Mouse (Mus musculus): ENCODE results near the gene Kalrn.

Gene Kalrn

GRCm38 (mm10) chr16:34184721-34185120 lies 388.6 kb downstream of the Kalrn start:
- WGBS: 60% methylated on average over 3 of the region's 3 CpGs

DNA sequence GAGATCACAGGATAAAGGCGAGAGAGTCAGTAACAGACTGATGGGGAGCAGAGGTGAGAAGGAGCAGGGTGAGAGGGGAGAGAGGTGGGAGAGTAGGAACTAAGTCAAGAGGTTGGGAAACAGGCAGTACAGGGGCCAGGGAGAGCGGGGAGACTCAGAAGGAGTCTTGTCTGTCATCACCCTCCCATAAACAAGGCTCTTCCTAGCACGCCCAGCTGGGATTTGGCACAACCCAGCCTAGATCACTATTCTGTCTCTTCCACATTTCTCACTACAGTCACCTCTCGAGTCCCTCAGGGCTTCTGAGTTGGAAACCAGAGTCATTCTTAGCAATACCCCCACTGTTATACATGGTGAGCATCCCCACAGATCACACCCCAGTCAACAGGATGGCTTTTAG lies 390.1 kb downstream of the Kalrn start:
- WGBS: 62% methylated on average over 4 of the region's 4 CpGs

DNA sequence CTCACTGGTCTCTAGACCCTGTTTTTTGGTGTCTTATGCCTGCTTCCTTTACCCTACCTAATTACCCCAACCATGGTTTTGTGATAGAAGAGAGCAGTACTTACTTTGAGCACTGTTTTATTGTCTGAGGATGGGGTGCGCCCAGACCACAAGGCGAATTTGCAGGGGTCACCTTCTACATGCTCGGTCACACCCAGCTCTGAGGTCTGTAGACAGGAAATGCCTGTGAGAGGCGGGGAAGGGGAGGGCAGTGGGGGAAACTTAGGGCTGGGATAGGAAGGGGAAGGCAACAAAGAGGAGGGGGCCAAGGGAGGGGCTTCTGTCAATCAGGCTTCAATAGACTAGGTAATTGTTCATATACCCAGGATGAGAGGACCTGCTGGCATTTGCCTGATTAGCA lies 397.7 kb downstream of the Kalrn start:
- 92% methylated on average over 4 of the region's 4 CpGs for WGBS

DNA sequence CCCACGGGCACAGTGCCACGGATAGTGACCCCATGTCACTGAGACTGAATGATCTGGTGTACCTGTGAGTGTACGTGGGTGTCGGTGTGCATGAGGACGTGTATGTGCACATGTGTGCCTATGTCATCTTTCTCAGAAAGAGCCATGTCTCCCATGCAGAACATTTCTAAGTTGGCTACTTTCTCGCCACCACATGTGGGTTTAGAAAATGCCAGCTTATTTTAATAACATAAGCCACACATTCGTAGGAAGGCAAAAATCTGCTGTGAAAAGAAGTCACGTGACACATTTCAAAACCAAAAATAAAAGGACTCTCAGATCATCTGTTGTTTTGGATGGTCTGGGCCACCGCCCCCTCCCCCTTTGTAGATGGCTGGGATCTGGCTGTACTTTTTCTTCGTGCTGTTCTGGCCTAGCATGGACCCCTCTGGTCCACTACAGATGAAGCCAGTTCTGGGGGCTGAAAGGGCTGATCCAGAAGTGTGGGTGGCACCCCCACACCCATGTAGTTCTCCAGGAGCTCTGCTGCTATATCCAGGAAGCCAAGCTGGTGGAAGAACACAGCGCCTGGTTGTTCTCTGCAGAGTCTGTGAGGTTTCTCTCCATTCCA lies 400.7 kb downstream of the Kalrn start:
- WGBS: 54% methylated on average over 11 of the region's 11 CpGs

DNA sequence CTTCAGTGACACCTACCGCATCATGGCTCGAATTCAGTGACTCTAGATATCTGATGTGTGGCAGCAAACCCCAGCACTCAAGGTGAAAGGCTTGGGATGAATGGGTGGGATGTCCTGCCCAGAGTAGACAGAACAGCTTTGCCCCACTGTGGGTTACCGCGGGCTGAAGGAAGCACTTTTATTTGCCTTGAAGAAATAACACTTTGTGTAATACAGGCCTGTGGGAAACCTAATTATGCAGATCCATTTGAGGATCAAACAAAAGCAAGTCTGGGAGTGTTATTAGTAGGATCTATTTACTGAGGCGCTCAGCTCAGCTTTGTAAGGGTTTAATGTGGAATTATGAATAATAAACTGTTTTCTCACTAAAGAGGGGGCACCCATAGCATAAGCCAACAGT lies 406.3 kb downstream of the Kalrn start:
- 33% methylated on average over 5 of the region's 5 CpGs for WGBS

- WGBS: 38% methylated on average over 9 of the region's 9 CpGs
Measured at GRCm38 (mm10) chr16:34163086-34163485, 410.2 kb downstream of the Kalrn start.

DNA sequence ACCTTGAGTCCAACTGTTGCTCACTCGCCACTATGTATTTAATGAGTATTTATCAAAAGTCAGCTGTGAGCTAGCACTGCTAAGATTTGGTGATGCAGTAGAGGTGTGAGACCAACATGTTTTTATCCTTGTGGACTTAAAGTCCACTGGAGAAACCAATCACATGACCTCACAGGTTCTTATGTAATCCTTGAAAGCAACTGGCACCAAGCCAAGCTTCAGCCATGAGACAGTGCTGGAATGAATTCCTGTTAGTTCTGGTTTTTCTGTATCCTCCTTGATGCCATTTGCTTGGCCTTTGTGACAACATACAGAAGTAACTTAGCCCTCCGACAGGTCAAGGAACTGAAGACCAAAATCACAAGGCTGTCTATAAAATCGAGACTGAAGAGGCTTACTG lies 413.8 kb downstream of the Kalrn start:
- WGBS: 85% methylated on average over 3 of the region's 3 CpGs

- 50% methylated on average over 4 of the region's 4 CpGs for WGBS
Measured at GRCm38 (mm10) chr16:34157386-34158135, 415.8 kb downstream of the Kalrn start.

GRCm38 (mm10) chr16:34155696-34156095 lies 417.6 kb downstream of the Kalrn start:
- 52% methylated on average over 3 of the region's 3 CpGs for WGBS

- WGBS: 69% methylated on average over 3 of the region's 3 CpGs
Measured at GRCm38 (mm10) chr16:34154903-34155302, 418.4 kb downstream of the Kalrn start.

GRCm38 (mm10) chr16:34151528-34152071 lies 421.7 kb downstream of the Kalrn start:
- WGBS: 62% methylated on average over 3 of the region's 3 CpGs

GRCm38 (mm10) chr16:34141670-34142069 lies 431.7 kb downstream of the Kalrn start:
- WGBS: 61% methylated on average over 8 of the region's 8 CpGs

DNA sequence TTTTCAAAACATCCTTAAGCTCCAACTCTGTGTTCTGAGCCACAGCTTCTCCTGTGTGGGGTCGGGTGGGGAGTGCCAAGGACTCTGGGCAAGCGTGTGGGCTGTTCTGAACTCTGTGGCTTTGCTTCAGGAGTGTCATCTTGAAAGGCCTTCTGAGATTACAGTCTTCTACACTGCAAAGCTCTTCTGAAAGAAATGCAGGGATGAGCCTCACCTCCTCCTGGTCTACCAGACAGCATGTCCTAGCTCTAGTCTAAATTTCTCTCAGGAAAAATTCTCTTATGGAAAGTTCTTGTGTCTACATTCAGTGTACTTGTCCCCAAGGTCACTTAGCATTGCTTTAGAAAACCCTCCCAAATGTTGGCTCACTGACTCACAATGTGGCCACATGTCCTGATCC lies 438.3 kb downstream of the Kalrn start:
- 56% methylated on average over 2 of the region's 2 CpGs for WGBS

- WGBS: 45% methylated on average over 3 of the region's 3 CpGs
Measured at GRCm38 (mm10) chr16:34134628-34135027, 438.7 kb downstream of the Kalrn start.

DNA sequence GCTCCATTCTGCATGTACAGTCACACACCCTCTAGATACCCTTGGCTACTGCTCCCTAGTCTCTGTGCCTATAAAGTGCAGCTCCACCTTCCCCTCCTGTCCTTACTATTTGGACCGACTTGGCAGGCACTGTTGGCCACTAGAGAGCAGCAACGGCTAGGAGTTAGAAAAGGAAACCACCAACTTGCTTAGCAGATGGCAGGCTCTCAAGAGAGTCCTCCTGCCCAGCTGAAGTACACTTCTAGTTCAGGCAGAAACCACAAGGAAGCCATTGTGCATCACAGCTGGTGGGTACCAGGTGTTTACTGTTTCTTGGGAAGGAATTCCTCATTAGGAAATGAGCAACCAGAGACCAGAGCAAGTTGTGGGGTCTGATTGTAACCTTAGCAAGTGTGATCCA lies 447.7 kb downstream of the Kalrn start:
- WGBS: 0% methylated on average over 2 of the region's 2 CpGs

DNA sequence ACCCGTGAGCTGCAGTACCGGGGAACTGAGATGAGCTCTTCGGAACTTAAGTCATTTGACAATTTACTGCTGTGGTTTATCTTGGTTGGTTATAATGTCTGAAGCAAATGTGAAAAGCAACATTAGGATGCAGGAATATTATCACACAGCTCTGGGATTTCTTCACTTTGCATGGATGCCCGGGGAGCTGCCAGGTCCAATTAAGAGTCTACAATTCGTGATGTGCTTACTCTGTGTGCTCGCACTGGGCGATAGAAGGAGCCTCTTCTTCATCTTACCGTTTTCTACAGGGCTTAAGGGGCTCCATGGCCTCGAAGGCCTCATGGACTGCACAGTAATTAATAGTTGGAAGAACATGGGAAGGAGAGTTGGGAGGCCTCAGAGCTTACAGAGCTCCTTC lies 450.8 kb downstream of the Kalrn start:
- WGBS: 69% methylated on average over 9 of the region's 9 CpGs

- 57% methylated on average over 7 of the region's 7 CpGs for WGBS
Measured at GRCm38 (mm10) chr16:34121288-34121687, 452.0 kb downstream of the Kalrn start.

DNA sequence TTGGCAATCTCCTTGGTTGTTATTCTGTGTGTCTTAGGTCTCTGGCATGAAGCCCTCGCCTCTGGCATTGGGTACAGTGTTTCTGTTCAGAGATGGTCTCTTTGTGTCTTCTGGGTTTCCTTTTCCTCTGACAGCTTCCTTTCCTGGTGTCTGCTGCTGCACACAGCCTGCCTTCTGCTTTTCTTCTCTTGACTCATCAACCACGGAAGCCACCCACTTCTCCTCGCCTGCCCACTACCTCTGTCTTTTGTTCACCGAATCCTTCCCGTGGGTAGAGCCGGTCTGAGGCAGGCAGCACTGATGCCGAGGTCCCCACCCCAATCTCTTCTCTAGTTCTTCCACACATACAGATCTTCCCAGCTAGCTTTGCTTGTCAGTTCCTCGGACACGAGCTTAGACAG lies 452.5 kb downstream of the Kalrn start:
- 21% methylated on average over 9 of the region's 9 CpGs for WGBS

GRCm38 (mm10) chr16:34119844-34120243 lies 453.5 kb downstream of the Kalrn start:
- WGBS: 86% methylated on average over 7 of the region's 7 CpGs

DNA sequence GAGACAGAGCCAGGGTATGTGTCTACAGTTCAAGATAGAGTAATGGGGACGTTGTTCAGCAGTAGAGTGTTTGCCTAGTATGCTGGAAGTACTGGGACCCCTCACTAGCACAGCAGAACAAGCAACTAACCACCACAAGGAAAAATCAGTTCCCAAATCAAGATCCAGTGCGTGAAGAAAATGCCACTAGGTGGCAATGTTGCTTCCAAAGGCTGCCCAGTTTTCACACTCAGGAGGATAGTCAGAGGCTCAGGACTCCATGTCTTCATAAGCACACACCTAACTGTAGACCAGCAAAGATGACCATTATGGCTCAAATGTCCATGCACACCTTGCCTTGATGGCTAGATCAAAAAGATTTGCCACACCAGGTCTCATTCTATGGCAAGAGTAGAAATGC lies 454.0 kb downstream of the Kalrn start:
- 27% methylated on average over 2 of the region's 2 CpGs for WGBS

DNA sequence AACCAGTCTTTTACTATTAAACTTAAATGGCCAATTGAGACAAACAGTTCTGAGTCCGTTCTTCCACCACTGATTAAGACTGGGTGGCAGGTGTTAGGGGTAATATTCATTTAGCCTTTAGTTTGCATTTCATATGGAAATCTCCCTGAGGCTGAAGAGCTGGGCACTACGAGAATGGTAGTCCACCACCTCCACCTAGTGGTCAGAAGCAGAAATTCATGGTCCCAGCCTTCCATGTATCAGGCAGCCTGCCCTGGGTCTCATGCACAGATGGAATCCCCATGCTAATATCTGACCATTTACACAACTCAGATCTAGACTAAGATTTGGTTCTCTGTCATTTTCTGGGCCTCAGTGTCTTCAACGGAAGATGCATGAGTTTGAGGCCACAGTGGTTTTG lies 458.7 kb downstream of the Kalrn start:
- 6% methylated on average over 3 of the region's 3 CpGs for WGBS

DNA sequence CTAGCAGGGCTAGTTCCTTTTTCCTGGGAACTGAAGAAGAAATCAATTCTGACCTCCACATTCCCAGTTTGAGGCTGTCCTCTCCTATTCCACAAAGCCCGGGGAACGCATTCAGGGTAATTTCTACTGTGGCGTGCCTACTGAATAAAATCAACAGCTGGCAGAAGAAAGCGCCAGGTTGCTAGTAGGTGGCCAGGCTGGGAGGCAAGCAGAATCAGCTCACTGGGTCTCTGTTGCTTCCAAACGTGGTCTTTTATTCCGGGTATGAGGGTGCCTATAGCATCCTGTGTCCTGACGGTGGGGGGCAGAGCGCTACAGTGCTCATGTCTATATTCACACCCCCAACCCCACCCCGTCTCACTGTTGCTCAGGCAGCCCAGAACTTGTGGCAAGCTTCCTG lies 460.2 kb downstream of the Kalrn start:
- WGBS: 58% methylated on average over 9 of the region's 9 CpGs

- WGBS: 48% methylated on average over 5 of the region's 5 CpGs
Measured at GRCm38 (mm10) chr16:34112490-34112889, 460.8 kb downstream of the Kalrn start.

Measured in cerebral cortex, adult 2 months (tissue).